In the genomic region with DNA sequence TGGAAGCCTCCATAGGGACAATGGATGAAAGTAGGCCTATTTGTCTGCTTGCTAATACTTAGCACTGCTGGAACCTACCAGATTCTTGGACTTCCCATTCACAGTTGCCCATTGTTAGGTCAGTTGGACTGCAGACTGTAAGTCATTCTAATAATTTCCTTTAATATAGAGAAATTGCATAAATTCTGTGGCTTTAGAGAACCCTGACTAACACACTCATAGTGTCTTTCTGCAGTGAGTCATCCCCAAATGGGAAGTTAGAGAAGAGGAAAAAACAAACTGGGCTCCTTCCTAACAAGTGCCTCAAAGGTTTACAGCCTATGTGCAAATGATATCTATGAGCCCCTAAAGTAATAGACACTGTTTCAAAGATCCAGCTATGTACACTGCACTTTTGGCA, we compare ENCODE assay signal across 19 mouse cellular contexts.
DNase-seq lines count a peak whose midpoint lies in the region; ATAC-seq and TF ChIP-seq lines count a peak whose summit lies in the region.
"Had no signal": no experiment of that assay in that cellular context is flagged by ENCODE, and none has a peak within 500 bp of the region (broad histone marks: within the 10 kb centered on the region; RNA-seq: fewer than 3 reads in every experiment).

No protein-coding gene starts in this region.

- no peak overlapping the region for H3K4me3 ChIP-seq in brown adipose tissue, adult 24 weeks (ENCODE audit: insufficient read depth, low read depth, low read length)
- no peak overlapping the region for H3K4me3 ChIP-seq in midbrain, postnatal 0 days (ENCODE audit: low read depth, low read length)
- H3K4me3 ChIP-seq: heart, adult 2 months; heart, embryonic 15.5 days; hindbrain, embryonic 10.5 days; limb, embryonic 15.5 days had no signal

- DNase-seq in 3134 (ENCODE audit: extremely low read depth, insufficient read length, low spot score): peak; percentile 45
- DNase-seq in 3T3-L1 (ENCODE audit: low read depth, low spot score): peak; percentile 76
- no peak for DNase-seq in urinary bladder, postnatal 25 days (ENCODE audit: low spot score)
- no peak for DNase-seq in urinary bladder, adult 18-20 months (ENCODE audit: low spot score in 2 of 2)
- DNase-seq in midbrain, postnatal 0 days (ENCODE audit: low spot score): no peak
- DNase-seq: cerebellum, adult 11 months; cerebellum, postnatal 25 days; gastrocnemius, postnatal 10 days; heart, adult 2 months; kidney, adult 8-10 months; layer of hippocampus, postnatal 36 days; lung, adult 18-20 months; lung, postnatal 36 days; midbrain, embryonic 14.5 days had no signal

- peaks cover 36% of the 10 kb centered on the region for H3K4me1 ChIP-seq in brown adipose tissue, adult 24 weeks (ENCODE audit: control insufficient read depth, insufficient read depth, insufficient read length, low read length)
- peaks cover 14% of the 10 kb centered on the region for H3K4me1 ChIP-seq in midbrain, postnatal 0 days (ENCODE audit: insufficient read depth, low read length)

- H3K4me2 ChIP-seq in midbrain, postnatal 0 days (ENCODE audit: low read depth, low read length, poor library complexity, severe bottlenecking): no peak overlapping the region
- H3K4me2 ChIP-seq: heart, embryonic 15.5 days; limb, embryonic 15.5 days had no signal

- H3K36me3 ChIP-seq in midbrain, postnatal 0 days (ENCODE audit: insufficient read depth, low read length): no peaks in the 10 kb centered on the region
- H3K36me3 ChIP-seq: heart, embryonic 15.5 days; hindbrain, embryonic 10.5 days; limb, embryonic 15.5 days had no signal

- no peaks in the 10 kb centered on the region for H3K27me3 ChIP-seq in midbrain, postnatal 0 days (ENCODE audit: insufficient read depth, low read length)
- H3K27me3 ChIP-seq: heart, embryonic 15.5 days; limb, embryonic 15.5 days had no signal

- no peak for TF ChIP-seq CTCF in midbrain, postnatal 0 days (IDR thresholded peaks at IDR 0.05)

- ATAC-seq in megakaryocyte progenitor cell, adult 5-6 weeks (replicated peaks; ENCODE audit: poor library complexity): peak; percentile 35; the same call in 1 of the 2 replicates
- no peak for ATAC-seq in midbrain, postnatal 0 days (ENCODE audit: low FRiP score)

- H3K27ac ChIP-seq in brown adipose tissue, adult 24 weeks (replicated peaks; ENCODE audit: low read depth, low read length): 0 out of 2 replicates have a peak overlapping the region, but pooled peaks have one; percentile 1
- H3K27ac ChIP-seq in midbrain, postnatal 0 days (ENCODE audit: low read depth, low read length): no peak overlapping the region
- H3K27ac ChIP-seq: heart, adult 2 months; heart, embryonic 15.5 days; hindbrain, embryonic 10.5 days; limb, embryonic 15.5 days had no signal

- no peaks in the 10 kb centered on the region for H3K9me3 ChIP-seq in midbrain, postnatal 0 days (ENCODE audit: low read length)
- H3K9me3 ChIP-seq: heart, embryonic 15.5 days; hindbrain, embryonic 10.5 days; limb, embryonic 15.5 days had no signal

- no peak overlapping the region for H3K9ac ChIP-seq in midbrain, postnatal 0 days (replicated peaks; ENCODE audit: low read length, poor library complexity, severe bottlenecking)
- H3K9ac ChIP-seq: heart, embryonic 15.5 days; limb, embryonic 15.5 days had no signal

Comparison
In these comparisons a context has a peak if more than half of its experiments do, and no peak if none do; other contexts are left out.
1. DNase-seq: peak in 3134 (single experiment) and 3T3-L1 (single experiment); none in urinary bladder, postnatal 25 days (single experiment), urinary bladder, adult 18-20 months (0 of 2) and midbrain, postnatal 0 days (single experiment).